Mouse (Mus musculus): Measurements from ENCODE around the gene Rcc1l. TPM values are rescaled to one million over a fixed set of nuclear protein-coding genes. Genes with fewer than 3 reads are reported as not detected.

Gene Rcc1l
- total RNA-seq, 2 experiments from 2014 or later = 18.0 to 20.8 TPM

GRCm38 (mm10) chr5:134119481-134120120, 57.0 kb downstream of the Rcc1l start:
- no peak for DNase-seq (ENCODE audit: low spot score in 2 of 2)

- DNase-seq (ENCODE audit: low spot score in 2 of 2) = no peak
These were observed 57.7 kb downstream of the Rcc1l start for GRCm38 (mm10) chr5:134118798-134119407.

GRCm38 (mm10) chr5:134115639-134116259, 60.8 kb downstream of the Rcc1l start:
- no peak for DNase-seq (ENCODE audit: low spot score in 2 of 2)

GRCm38 (mm10) chr5:134114981-134115380, 61.6 kb downstream of the Rcc1l start:
- DNase-seq (ENCODE audit: low spot score in 2 of 2) = no peak

GRCm38 (mm10) chr5:134105829-134106228, 70.7 kb downstream of the Rcc1l start:
- no peak for DNase-seq (ENCODE audit: low spot score in 2 of 2)

GRCm38 (mm10) chr5:134102720-134103119, 73.9 kb downstream of the Rcc1l start:
- no peak for DNase-seq (ENCODE audit: low spot score in 2 of 2)

- peak in 1 of 2 experiments; percentile 23 for DNase-seq (ENCODE audit: low spot score in 2 of 2)
These were observed 74.7 kb downstream of the Rcc1l start for GRCm38 (mm10) chr5:134101883-134102282.

GRCm38 (mm10) chr5:134101322-134101721, 75.3 kb downstream of the Rcc1l start:
- no peak for DNase-seq (ENCODE audit: low spot score in 2 of 2)

- peak; percentile 30 to 37 for DNase-seq (ENCODE audit: low spot score in 2 of 2)
These were observed 76.3 kb downstream of the Rcc1l start for GRCm38 (mm10) chr5:134100232-134100771.

GRCm38 (mm10) chr5:134099496-134100211, 76.9 kb downstream of the Rcc1l start, which contains the start of gene Castor2:
TSS of gene Castor2 (plus strand) at chr5:134099711.
- peak; percentile 96 to 98 for DNase-seq (ENCODE audit: low spot score in 2 of 2)

- peak; percentile 56 to 71 for DNase-seq (ENCODE audit: low spot score in 2 of 2)
These were observed 77.6 kb downstream of the Rcc1l start for GRCm38 (mm10) chr5:134098976-134099375.

- DNase-seq (ENCODE audit: low spot score in 2 of 2) = peak in 1 of 2 experiments; percentile 21
These were observed 78.2 kb downstream of the Rcc1l start for GRCm38 (mm10) chr5:134098341-134098902.

Other genes with a start within 250 kb of the Rcc1l start
- gene Castor2, start 77.1 kb downstream of the Rcc1l start, total RNA-seq (2021) = 10 to 100 TPM; 57.1 to 58.0 TPM
- 10 to 100 TPM; 13.1 to 14.7 TPM for gene Gtf2ird2, start 7.2 kb upstream of the Rcc1l start, total RNA-seq (2021)
- 1 to 10 TPM; 5.5 to 5.9 TPM for gene Ncf1, start 52.9 kb upstream of the Rcc1l start, total RNA-seq (2021)
- 100 to 1,000 TPM; 188 to 206 TPM for gene Gtf2i, start 138.0 kb upstream of the Rcc1l start, total RNA-seq (2021)

Data from layer of hippocampus, postnatal 10 days (tissue).